Mouse (Mus musculus) embryo, embryonic 11 days (tissue): ENCODE measurements at regions not wholly inside any gene's neighbourhood (a gene's known extent, or its start where the extent isn't known, plus 50 kb on each side); places are given as distances from the start of the nearest gene placed in this dataset.
A peak's percentile ranks its signal among the peaks of the same experiment; 100 is the strongest.

Experiments
- DNase-seq: peaks from one replicate; pipeline ENCODE4 v3.0.0-alpha.2; 2015

DNA sequence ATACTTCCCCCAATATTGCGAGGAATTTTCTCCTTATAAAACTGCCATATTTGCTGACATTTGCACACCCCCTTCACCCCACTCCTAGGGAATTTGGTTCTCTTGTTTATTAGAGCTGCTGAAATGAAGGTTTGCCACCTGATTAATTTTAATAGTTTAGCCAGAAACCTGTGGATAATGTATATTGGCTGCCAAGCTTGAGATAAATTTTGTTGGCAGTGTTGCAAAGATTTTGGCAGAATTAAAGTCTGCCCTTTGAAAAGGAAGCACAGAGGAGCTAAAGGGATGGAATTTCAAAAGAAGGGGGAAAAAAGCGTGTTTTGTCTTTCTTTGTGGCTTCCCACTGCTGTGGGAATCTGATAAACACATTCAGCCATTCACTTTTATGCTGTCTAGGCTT is 354.6 kb upstream of the Car10 start:
- no peak for DNase-seq

DNA sequence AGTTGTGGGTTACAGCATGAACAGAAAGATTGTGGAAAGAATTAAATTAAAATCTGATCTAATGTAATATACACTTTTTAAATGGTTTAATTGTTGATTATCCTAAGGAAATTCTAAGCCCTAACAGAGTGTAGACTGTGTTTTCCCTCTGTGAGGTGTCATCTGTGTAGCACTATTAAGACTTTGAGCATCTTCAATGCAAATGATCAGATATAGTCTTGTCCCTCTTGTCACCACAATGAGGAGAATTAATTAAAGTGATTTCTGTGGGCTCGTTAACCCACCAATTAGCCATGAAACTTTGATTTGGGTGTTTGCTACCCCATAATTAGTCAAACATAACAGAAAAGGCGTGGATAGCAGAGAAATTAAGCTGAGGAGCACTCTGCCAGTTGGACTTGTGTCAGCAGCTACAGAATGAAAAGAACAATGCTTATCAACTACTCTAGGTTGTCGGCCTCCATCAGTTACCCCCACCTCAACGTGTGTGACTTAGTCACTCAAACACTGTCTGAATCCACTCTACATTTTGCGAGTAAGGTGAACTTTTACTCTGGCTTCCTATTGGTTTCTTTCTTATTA is 339.4 kb upstream of the Car10 start:
- no peak for DNase-seq

- no peak for DNase-seq
Observed at GRCm38 (mm10) chr11:92769936-92770335, 327.9 kb upstream of the Car10 start.

GRCm38 (mm10) chr11:92772916-92773569 is 324.8 kb upstream of the Car10 start:
- no peak for DNase-seq

GRCm38 (mm10) chr11:92773570-92773929 is 324.3 kb upstream of the Car10 start:
- no peak for DNase-seq

GRCm38 (mm10) chr11:92774780-92775179 is 323.0 kb upstream of the Car10 start:
- DNase-seq, result peak; percentile 55

- no peak for DNase-seq
Observed at GRCm38 (mm10) chr11:92799267-92799666, 298.6 kb upstream of the Car10 start.
